Mouse (Mus musculus) splenic B cell, adult 2 months (primary cell): ENCODE data around the gene Epm2a.
A peak's percentile ranks its signal among the peaks of the same experiment; 100 is the strongest.

Experiments used
- DNase-seq: peaks from one replicate; pipeline ENCODE4 v3.0.0-alpha.2; 2011; ENCODE audit warnings: low read depth, low spot score
- H3K27me3 ChIP-seq: 2 replicates; pipeline ENCODE4 v1.6.1; 2012; ENCODE audit warnings: mild to moderate bottlenecking, low read length, moderate library complexity, mixed read lengths; ENCODE audit not compliant: control insufficient read depth, poor library complexity, insufficient read depth, severe bottlenecking
- H3K36me3 ChIP-seq: 2 replicates; pipeline ENCODE4 v1.6.1; 2012; ENCODE audit warnings: mild to moderate bottlenecking, low read length, moderate library complexity, mixed read lengths; ENCODE audit not compliant: control insufficient read depth, poor library complexity, insufficient read depth, severe bottlenecking

Epm2a gene

DNA sequence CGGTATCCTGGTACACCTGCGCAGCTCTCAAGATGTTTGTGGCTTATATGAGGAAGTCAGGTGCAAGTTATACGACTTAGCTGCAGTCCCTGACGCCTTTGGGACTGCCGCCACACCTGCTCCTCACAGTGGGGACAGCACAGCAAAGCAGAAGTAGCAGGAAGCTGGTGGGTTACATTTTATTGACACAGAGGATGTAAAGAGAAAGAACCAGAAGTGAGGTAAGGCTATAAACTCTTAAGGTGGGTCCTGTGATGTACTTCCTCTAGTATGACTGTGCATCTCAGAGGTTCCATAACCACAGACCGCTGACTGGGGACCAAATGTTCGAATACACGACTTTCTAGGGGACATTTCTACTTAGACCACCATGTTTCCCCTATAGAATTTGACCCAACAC lies 11.4 kb downstream of the Epm2a start:
- no peak for DNase-seq
- no peaks in the 10 kb centered on the region for H3K27me3 ChIP-seq
- no peaks in the 10 kb centered on the region for H3K36me3 ChIP-seq

GRCm38 (mm10) chr10:11361985-11362692 lies 18.9 kb downstream of the Epm2a start:
- Histone ChIP-seq H3K36me3 (no peaks in the 10 kb centered on the region), H3K27me3 (no peaks in the 10 kb centered on the region)
- peak; percentile 42 for DNase-seq

DNA sequence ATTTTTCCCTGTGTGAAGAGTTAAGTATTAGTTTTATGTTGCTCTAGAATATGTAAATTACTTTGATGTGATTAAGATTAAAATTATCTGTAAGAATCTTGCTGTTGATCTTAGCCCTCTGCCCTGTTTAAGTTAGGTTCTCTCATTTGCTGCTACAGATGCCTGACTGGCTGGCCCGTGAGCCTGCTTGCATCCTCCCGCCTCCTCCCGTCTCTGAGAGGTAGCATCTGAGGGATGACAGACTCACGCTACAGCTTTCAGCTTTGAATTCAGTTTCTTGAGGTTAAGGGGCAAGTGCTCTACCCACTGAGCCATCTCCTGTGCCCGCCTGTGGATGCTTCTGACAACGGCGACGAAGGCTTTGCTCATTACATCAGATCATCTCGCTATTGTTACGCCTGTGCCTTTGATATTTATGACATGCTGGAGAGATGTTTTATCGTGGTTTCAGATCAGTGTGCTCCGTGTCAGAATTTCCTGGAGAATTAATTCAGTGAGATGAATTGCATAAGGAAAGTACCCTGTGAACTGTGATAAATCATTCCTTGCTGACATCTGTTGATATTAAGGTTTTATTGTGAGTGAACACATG lies 19.8 kb downstream of the Epm2a start:
- Histone ChIP-seq H3K36me3 (no peaks in the 10 kb centered on the region), H3K27me3 (no peaks in the 10 kb centered on the region)
- no peak for DNase-seq

DNA sequence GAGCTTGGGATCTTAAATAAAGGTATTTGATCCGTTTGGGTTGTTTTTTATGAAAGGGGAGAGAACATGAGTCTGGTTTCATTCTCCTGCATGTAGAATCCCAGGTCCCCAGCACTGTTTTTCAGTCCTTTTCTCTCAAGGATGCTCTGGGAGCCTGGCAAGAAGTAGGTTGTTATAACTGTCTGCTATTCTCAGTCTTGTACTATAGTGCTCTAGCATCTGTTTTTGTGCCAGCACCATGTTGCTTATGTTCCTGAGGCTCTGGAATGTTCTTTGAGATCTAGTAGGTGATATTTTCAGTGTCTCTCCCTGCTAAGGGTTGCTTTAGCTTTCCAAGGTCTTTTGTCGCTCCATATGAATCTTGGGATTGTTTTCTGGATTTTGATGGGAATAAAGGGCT lies 38.1 kb downstream of the Epm2a start:
- H3K27me3 ChIP-seq, result no peaks in the 10 kb centered on the region; the same call in 1 of the 2 replicates
- no peak for DNase-seq
- H3K36me3 ChIP-seq, result no peaks in the 10 kb centered on the region

- no peak for DNase-seq
- H3K27me3 ChIP-seq, result no peaks in the 10 kb centered on the region
These were observed 67.7 kb downstream of the Epm2a start for GRCm38 (mm10) chr10:11410926-11411325.

GRCm38 (mm10) chr10:11420071-11420470 lies 76.9 kb downstream of the Epm2a start:
- Histone ChIP-seq H3K36me3 (no peaks in the 10 kb centered on the region), H3K27me3 (no peaks in the 10 kb centered on the region)

More at GRCm38 (mm10) chr10:11410926-11411325, 67.7 kb downstream of the Epm2a start:
- H3K36me3 ChIP-seq, result no peaks in the 10 kb centered on the region

GRCm38 (mm10) chr10:11429059-11429812 lies 86.0 kb downstream of the Epm2a start:
- H3K36me3 ChIP-seq, result no peaks in the 10 kb centered on the region
- DNase-seq, result no peak
- H3K27me3 ChIP-seq, result no peaks in the 10 kb centered on the region

More at GRCm38 (mm10) chr10:11420071-11420470, 76.9 kb downstream of the Epm2a start:
- no peak for DNase-seq

GRCm38 (mm10) chr10:11436961-11437360 lies 93.8 kb downstream of the Epm2a start:
- Histone ChIP-seq H3K36me3 (no peaks in the 10 kb centered on the region), H3K27me3 (no peaks in the 10 kb centered on the region)
- DNase-seq, result no peak

GRCm38 (mm10) chr10:11438461-11438860 lies 95.3 kb downstream of the Epm2a start:
- no peaks in the 10 kb centered on the region for H3K36me3 ChIP-seq

GRCm38 (mm10) chr10:11439342-11439741 lies 96.1 kb downstream of the Epm2a start:
- DNase-seq, result no peak
- Histone ChIP-seq H3K36me3 (no peaks in the 10 kb centered on the region), H3K27me3 (no peaks in the 10 kb centered on the region)

More at GRCm38 (mm10) chr10:11438461-11438860, 95.3 kb downstream of the Epm2a start:
- no peak for DNase-seq
- H3K27me3 ChIP-seq, result no peaks in the 10 kb centered on the region

- no peaks in the 10 kb centered on the region for H3K36me3 ChIP-seq
- no peaks in the 10 kb centered on the region for H3K27me3 ChIP-seq
- DNase-seq, result peak; percentile 61
These were observed 106.5 kb downstream of the Epm2a start for GRCm38 (mm10) chr10:11449556-11450305.

GRCm38 (mm10) chr10:11452537-11452936 lies 109.3 kb downstream of the Epm2a start:
- H3K36me3 ChIP-seq, result no peaks in the 10 kb centered on the region
- no peaks in the 10 kb centered on the region for H3K27me3 ChIP-seq
- DNase-seq, result no peak

GRCm38 (mm10) chr10:11457445-11457844 lies 114.2 kb downstream of the Epm2a start:
- Histone ChIP-seq H3K27me3 (no peaks in the 10 kb centered on the region), H3K36me3 (no peaks in the 10 kb centered on the region)
- no peak for DNase-seq

DNA sequence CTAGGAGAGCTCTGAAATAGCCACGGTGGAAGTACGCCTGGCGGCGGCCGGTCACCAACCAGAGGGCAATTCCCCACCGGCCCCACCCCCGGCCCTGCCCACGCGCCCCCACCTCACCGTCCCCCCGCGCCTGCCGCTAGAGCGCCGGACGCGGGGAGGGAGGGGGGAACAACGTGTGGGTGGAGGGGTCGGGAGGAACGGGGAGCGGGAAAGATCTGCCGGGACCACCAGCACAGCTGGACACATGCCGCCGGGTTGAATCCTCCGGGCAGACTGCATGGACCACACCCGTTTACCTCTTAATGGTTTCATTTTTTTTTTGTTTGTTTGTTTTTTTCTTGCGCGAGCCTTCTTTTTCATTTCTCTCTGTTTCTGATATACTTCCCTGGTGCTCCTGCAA lies 148.8 kb downstream of the Epm2a start:
- peak; percentile 92 for DNase-seq
- no peaks in the 10 kb centered on the region for H3K36me3 ChIP-seq

More for the DNA sequence above, 148.8 kb downstream of the Epm2a start:
- H3K27me3 ChIP-seq, result peaks cover 2% of the 10 kb centered on the region
